Mouse (Mus musculus): ENCODE results near the gene Tbx10. TPM values are rescaled to one million over a fixed set of nuclear protein-coding genes. Genes with fewer than 3 reads are reported as not detected.
"Not testable (repeated sequence)": the region's sequence is repeated elsewhere in the genome, so short reads cannot be mapped to it uniquely, and the experiment has no call there.

The Tbx10 gene
- polyA plus RNA-seq, 1 experiment from 2014 or later = 0.08 TPM

GRCm38 (mm10) chr19:3957296-3958036 lies 35.1 kb upstream of the Tbx10 start:
- H3K9me3 ChIP-seq (replicated peaks); H3K9ac ChIP-seq (replicated peaks); H3K4me1 ChIP-seq; H3K27ac ChIP-seq (replicated peaks); H3K27me3 ChIP-seq (replicated peaks); ATAC-seq (ENCODE audit: low FRiP score); H3K4me2 ChIP-seq; H3K4me3 ChIP-seq (replicated peaks); H3K36me3 ChIP-seq: not testable (repeated sequence)
- 77% methylated on average over 5 of the region's 5 CpGs for WGBS

- Histone ChIP-seq H3K27ac (replicated peaks) (no peak within 1 kb of the TSS), H3K9ac (replicated peaks) (no peak within 1 kb of the TSS), H3K4me1 (no peaks in the 10 kb centered on the region), H3K36me3 (no peaks in the 10 kb centered on the region), H3K4me2 (no peak within 1 kb of the TSS), H3K4me3 (replicated peaks) (no peak within 1 kb of the TSS), H3K9me3 (replicated peaks) (no peaks in the 10 kb centered on the region), H3K27me3 (replicated peaks) (no peaks in the 10 kb centered on the region)
- no peak for ATAC-seq (ENCODE audit: low FRiP score)
- 74% methylated on average over 4 of the region's 4 CpGs for WGBS
Measured at GRCm38 (mm10) chr19:3958470-3958869, 34.1 kb upstream of the Tbx10 start, which contains the start of gene Aldh3b3. Gene Aldh3b3 (plus strand): TSS chr19:3958645.

GRCm38 (mm10) chr19:3959030-3959429 lies 33.5 kb upstream of the Tbx10 start:
- Histone ChIP-seq H3K9me3 (replicated peaks) (no peaks in the 10 kb centered on the region), H3K4me1 (no peaks in the 10 kb centered on the region), H3K36me3 (no peaks in the 10 kb centered on the region), H3K4me2 (no peak overlapping the region), H3K9ac (replicated peaks) (no peak overlapping the region), H3K4me3 (replicated peaks) (no peak overlapping the region), H3K27ac (replicated peaks) (no peak overlapping the region), H3K27me3 (replicated peaks) (no peaks in the 10 kb centered on the region)
- ATAC-seq (ENCODE audit: low FRiP score) = no peak

GRCm38 (mm10) chr19:3960211-3960610 lies 32.3 kb upstream of the Tbx10 start:
- H3K36me3 ChIP-seq = no peaks in the 10 kb centered on the region
- no peak overlapping the region for H3K27ac ChIP-seq (replicated peaks)
- H3K4me3 ChIP-seq (replicated peaks) = no peak overlapping the region
- no peaks in the 10 kb centered on the region for H3K9me3 ChIP-seq (replicated peaks)
- H3K4me2 ChIP-seq = no peak overlapping the region
- no peak for ATAC-seq (ENCODE audit: low FRiP score)
- no peak overlapping the region for H3K9ac ChIP-seq (replicated peaks)
- 83% methylated on average over 5 of the region's 5 CpGs for WGBS
- no peaks in the 10 kb centered on the region for H3K27me3 ChIP-seq (replicated peaks)
- no peaks in the 10 kb centered on the region for H3K4me1 ChIP-seq

GRCm38 (mm10) chr19:3961805-3962204 lies 30.7 kb upstream of the Tbx10 start:
- not testable (repeated sequence) for H3K4me1 ChIP-seq; H3K36me3 ChIP-seq; H3K27ac ChIP-seq (replicated peaks); H3K27me3 ChIP-seq (replicated peaks); ATAC-seq (ENCODE audit: low FRiP score); H3K9ac ChIP-seq (replicated peaks); H3K9me3 ChIP-seq (replicated peaks); H3K4me3 ChIP-seq (replicated peaks); H3K4me2 ChIP-seq
- 89% methylated on average over 6 of the region's 6 CpGs for WGBS

GRCm38 (mm10) chr19:3962469-3962868 lies 30.1 kb upstream of the Tbx10 start:
- no peaks in the 10 kb centered on the region for H3K9me3 ChIP-seq (replicated peaks)
- H3K4me1 ChIP-seq = no peaks in the 10 kb centered on the region
- H3K36me3 ChIP-seq = no peaks in the 10 kb centered on the region
- ATAC-seq (ENCODE audit: low FRiP score) = no peak
- H3K9ac ChIP-seq (replicated peaks) = no peak overlapping the region
- H3K27me3 ChIP-seq (replicated peaks) = no peaks in the 10 kb centered on the region
- no peak overlapping the region for H3K27ac ChIP-seq (replicated peaks)
- no peak overlapping the region for H3K4me2 ChIP-seq
- H3K4me3 ChIP-seq (replicated peaks) = no peak overlapping the region
- WGBS = 23% methylated on average over 2 of the region's 2 CpGs

- Histone ChIP-seq H3K9me3 (replicated peaks) (no peaks in the 10 kb centered on the region), H3K4me3 (replicated peaks) (no peak overlapping the region), H3K27ac (replicated peaks) (no peak overlapping the region), H3K4me2 (no peak overlapping the region), H3K9ac (replicated peaks) (no peak overlapping the region), H3K27me3 (replicated peaks) (no peaks in the 10 kb centered on the region), H3K36me3 (no peaks in the 10 kb centered on the region), H3K4me1 (no peaks in the 10 kb centered on the region)
- ATAC-seq (ENCODE audit: low FRiP score) = no peak
- 77% methylated on average over 4 of the region's 4 CpGs for WGBS
Measured at GRCm38 (mm10) chr19:3964030-3964429, 28.5 kb upstream of the Tbx10 start.

GRCm38 (mm10) chr19:3966330-3967075 lies 26.0 kb upstream of the Tbx10 start:
- Histone ChIP-seq H3K4me1 (no peaks in the 10 kb centered on the region), H3K4me3 (replicated peaks) (no peak overlapping the region), H3K36me3 (no peaks in the 10 kb centered on the region), H3K27me3 (replicated peaks) (no peaks in the 10 kb centered on the region), H3K9me3 (replicated peaks) (no peaks in the 10 kb centered on the region), H3K9ac (replicated peaks) (no peak overlapping the region), H3K4me2 (no peak overlapping the region), H3K27ac (replicated peaks) (no peak overlapping the region)
- no peak for ATAC-seq (ENCODE audit: low FRiP score)
- 75% methylated on average over 11 of the region's 11 CpGs for WGBS

- H3K4me1 ChIP-seq = no peaks in the 10 kb centered on the region
- H3K36me3 ChIP-seq = no peaks in the 10 kb centered on the region
- no peak overlapping the region for H3K4me2 ChIP-seq
- H3K9ac ChIP-seq (replicated peaks) = no peak overlapping the region
- H3K9me3 ChIP-seq (replicated peaks) = no peaks in the 10 kb centered on the region
- ATAC-seq (ENCODE audit: low FRiP score) = no peak
- no peak overlapping the region for H3K4me3 ChIP-seq (replicated peaks)
- no peak overlapping the region for H3K27ac ChIP-seq (replicated peaks)
- H3K27me3 ChIP-seq (replicated peaks) = no peaks in the 10 kb centered on the region
- 87% methylated on average over 3 of the region's 3 CpGs for WGBS
Measured at GRCm38 (mm10) chr19:3967258-3967657, 25.3 kb upstream of the Tbx10 start.

GRCm38 (mm10) chr19:3972229-3972628 lies 20.3 kb upstream of the Tbx10 start, which contains the start of gene Aldh3b2:
Gene Aldh3b2 (plus strand): TSS chr19:3972328.
- no peak within 1 kb of the TSS for H3K9ac ChIP-seq (replicated peaks)
- H3K4me1 ChIP-seq = no peaks in the 10 kb centered on the region
- WGBS = 53% methylated on average over 9 of the region's 9 CpGs
- no peak for ATAC-seq (ENCODE audit: low FRiP score)
- no peaks in the 10 kb centered on the region for H3K27me3 ChIP-seq (replicated peaks)
- H3K4me3 ChIP-seq (replicated peaks) = no peak within 1 kb of the TSS
- no peak within 1 kb of the TSS for H3K27ac ChIP-seq (replicated peaks)
- no peak within 1 kb of the TSS for H3K4me2 ChIP-seq
- H3K36me3 ChIP-seq = no peaks in the 10 kb centered on the region
- H3K9me3 ChIP-seq (replicated peaks) = no peaks in the 10 kb centered on the region

- not testable (repeated sequence) for H3K4me1 ChIP-seq; H3K9me3 ChIP-seq (replicated peaks); ATAC-seq (ENCODE audit: low FRiP score); H3K36me3 ChIP-seq; H3K4me3 ChIP-seq (replicated peaks); H3K27me3 ChIP-seq (replicated peaks); H3K27ac ChIP-seq (replicated peaks); H3K4me2 ChIP-seq; H3K9ac ChIP-seq (replicated peaks)
- 84% methylated on average over 6 of the region's 6 CpGs for WGBS
Measured at GRCm38 (mm10) chr19:3974608-3975007, 17.9 kb upstream of the Tbx10 start.

- Histone ChIP-seq H3K4me2 (no peak overlapping the region), H3K9ac (replicated peaks) (no peak overlapping the region), H3K27ac (replicated peaks) (no peak overlapping the region), H3K4me3 (replicated peaks) (no peak overlapping the region), H3K36me3 (no peaks in the 10 kb centered on the region), H3K9me3 (replicated peaks) (no peaks in the 10 kb centered on the region), H3K27me3 (replicated peaks) (no peaks in the 10 kb centered on the region), H3K4me1 (0 out of 2 replicates have a peak, but pooled peaks cover 3% of the 10 kb centered on the region)
- 79% methylated on average over 2 of the region's 2 CpGs for WGBS
- no peak for ATAC-seq (ENCODE audit: low FRiP score)
Measured at GRCm38 (mm10) chr19:3975866-3976265, 16.7 kb upstream of the Tbx10 start.

All from neural tube, embryonic 15.5 days (tissue).